Mouse (Mus musculus): Measurements from ENCODE around the gene Efs. TPM values are rescaled to one million over a fixed set of nuclear protein-coding genes. Genes with fewer than 3 reads are reported as not detected.

Efs gene
- total RNA-seq, 2 experiments from 2014 or later, result 13.2 to 13.9 TPM

DNA sequence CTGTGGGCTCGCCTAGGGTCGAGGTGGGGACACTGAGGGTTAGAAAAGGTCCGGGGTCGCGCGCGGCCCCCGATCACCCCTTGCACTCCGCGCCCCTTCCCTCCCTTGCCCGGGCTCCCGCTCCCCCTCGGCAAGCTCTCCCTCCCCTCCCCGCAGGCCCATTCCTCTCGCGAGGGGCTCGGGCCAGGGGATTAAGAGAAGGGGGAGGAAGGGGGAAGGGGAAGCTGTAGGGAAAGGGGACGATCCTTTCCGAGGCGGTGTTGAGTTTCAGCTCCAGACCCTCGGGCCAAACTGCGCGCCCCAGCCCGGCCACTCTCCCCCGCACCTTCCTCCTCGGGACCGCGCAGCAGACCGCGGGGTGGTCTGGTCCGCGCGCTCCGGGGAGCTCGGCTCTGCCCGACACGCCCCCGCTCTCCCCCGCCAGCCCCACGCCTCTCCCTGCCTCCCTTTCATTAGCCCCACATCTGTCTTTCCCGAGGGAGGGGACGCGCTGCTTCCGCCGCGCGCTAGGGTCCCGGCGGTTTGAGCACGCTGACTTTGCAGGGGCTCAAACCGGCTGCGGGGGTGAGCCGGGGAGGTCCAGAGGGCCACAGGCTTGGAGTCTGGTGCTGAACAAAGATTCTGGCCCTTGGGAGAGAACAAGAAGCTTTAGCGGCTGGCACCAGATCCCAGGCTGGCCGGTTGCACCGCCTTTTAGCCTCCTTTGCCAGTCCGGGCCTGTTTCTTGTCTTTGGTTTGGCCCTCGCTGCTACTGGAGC is 654 bp upstream of the Efs start:
- no peak for DNase-seq (ENCODE audit: low spot score in 2 of 2)

- no peak for DNase-seq (ENCODE audit: low spot score in 2 of 2)
These were observed 1.1 kb downstream of the Efs start for GRCm38 (mm10) chr14:54924641-54925348.

- no peak for DNase-seq (ENCODE audit: low spot score in 2 of 2)
These were observed 5.7 kb downstream of the Efs start for GRCm38 (mm10) chr14:54920076-54920685.

DNA sequence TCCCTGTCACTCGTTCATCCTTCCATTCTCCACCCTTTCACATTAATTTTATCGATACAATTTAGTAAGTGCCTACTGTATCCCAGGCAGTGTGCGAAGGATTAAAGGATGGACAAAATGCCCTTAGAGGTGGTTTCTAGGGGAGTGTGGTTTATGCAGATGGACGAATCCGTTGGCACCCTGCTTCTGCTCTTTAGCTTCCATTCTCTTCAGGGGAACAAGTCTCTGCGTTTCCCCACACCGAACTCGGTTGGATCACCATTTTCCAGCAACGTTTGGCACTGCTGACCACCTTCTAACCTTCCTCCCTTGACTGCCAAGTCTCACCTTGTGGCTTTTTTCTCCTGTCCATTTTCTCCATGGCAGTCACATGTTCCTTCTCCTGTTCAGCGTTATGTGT is 12.6 kb downstream of the Efs start:
- no peak for DNase-seq (ENCODE audit: low spot score in 2 of 2)

DNA sequence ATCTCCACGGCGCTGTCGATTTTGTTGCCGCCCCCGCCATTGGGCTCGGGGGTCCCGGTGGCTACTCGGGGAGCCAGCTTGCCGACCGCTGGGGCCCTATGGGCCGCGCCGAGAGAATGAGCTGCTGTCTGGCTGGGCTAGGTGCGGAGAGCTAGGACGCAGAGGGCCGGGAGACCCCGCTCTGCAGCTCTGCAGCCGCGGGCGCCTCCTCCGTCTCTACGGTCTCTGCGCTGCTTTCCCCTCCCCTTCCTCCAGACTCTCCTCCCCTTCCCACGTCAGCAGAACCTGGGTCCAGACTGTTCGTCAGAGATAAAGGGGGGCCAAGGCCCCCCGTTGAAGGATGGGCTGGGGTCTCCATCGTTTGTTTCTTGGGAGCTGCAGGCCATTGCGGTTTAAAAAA is 13.0 kb downstream of the Efs start, which contains the start of gene Slc22a17:
Gene Slc22a17 (minus strand): TSS at position 247 of the 400 bp plus-strand sequence.
- DNase-seq (ENCODE audit: low spot score in 2 of 2), result peak in 1 of 2 experiments; percentile 46

- DNase-seq (ENCODE audit: low spot score in 2 of 2), result no peak
These were observed 13.6 kb downstream of the Efs start for GRCm38 (mm10) chr14:54912109-54912850.

DNA sequence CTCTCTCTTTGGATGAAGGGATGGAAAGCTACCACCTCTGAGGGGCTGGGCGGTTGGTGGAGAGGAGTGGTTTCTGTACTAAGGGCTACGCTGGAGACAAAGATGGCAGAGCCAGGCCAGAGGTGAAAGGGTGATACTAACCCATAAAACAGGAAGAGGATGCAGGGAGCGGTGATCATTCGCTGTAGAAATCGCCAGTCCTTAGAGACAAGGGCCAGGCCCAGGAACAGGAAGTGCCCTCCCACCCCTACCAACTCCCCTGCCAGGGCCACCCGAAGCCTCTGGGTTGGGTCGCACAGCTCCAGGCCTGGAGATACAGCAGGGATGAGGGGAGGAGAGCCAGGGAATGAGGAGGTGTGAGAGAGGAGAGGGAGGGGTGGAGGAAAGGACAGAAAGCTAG is 17.2 kb downstream of the Efs start:
- DNase-seq (ENCODE audit: low spot score in 2 of 2), result no peak

GRCm38 (mm10) chr14:54903641-54904040 is 22.3 kb downstream of the Efs start:
- DNase-seq (ENCODE audit: low spot score in 2 of 2), result no peak

- DNase-seq (ENCODE audit: low spot score in 2 of 2), result peak in 1 of 2 experiments; percentile 47
These were observed 25.5 kb downstream of the Efs start for GRCm38 (mm10) chr14:54900383-54900782.

- no peak for DNase-seq (ENCODE audit: low spot score in 2 of 2)
These were observed 28.5 kb downstream of the Efs start for GRCm38 (mm10) chr14:54897445-54897844.

DNA sequence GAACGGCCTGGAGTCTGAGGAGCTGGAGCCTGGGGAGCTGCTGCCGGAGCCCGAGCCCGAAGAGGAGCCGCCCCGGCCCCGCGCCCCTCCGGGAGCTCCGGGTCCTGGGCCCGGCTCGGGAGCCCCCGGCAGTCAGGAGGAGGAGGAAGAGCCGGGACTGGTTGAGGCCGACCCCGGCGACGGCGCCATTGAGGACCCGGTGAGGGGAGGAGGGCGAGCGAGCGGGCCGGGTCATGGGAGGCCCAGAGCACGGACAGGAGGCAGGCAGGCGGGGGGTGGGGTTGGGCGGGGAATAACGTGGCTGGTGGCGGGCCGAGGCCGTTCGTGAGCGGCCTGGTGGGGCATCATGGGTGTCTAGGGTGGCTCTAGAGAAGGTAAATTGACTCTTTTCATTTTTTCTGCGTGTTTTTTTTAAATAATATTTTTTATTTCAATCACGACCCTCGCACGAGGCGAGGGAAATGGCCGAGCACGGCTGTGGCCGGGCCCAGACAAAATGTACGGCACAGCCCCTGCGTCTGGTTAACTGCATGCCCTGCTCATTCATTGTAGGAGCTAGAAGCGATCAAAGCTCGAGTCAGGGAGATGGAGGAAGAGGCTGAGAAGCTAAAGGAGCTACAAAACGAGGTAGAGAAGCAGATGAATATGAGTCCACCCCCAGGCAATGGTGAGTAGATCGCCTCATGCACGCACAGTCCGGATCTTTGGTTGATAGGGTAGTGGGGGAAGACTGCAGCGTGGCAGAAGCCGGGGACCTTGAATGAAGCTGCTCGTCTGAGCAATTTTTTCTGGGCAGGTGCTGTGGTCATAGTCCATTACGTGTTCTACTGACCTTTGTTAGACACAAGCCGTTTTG is 31.4 kb downstream of the Efs start:
- peak in 1 of 2 experiments; percentile 58 for DNase-seq (ENCODE audit: low spot score in 2 of 2)

DNA sequence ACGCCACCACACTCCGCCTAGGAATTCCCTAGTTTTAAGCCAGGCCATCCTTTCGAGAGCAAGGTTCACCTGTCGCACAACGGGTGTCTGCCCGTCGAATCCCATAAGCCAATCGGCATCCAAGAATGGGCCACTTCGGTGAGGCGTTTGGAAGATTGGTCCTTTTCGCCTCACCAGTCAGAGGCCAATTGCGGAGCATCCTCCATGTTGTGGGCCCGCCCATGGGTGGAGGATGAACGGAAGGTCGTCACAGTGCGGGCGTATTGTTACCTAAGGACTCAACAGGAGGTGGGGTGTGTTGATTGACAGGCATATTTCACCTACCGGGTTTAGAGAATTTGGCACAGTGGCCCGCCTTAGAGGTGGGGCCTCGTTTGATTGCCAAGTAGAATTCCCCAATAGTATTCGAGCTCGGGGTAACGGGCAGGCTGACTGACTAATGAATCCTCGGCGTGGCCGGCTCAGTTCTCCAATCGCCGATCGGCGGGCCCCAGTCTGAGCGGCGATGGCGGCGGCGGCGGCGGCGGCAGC is 32.2 kb downstream of the Efs start:
- DNase-seq (ENCODE audit: low spot score in 2 of 2), result peak; percentile 89 to 92

DNA sequence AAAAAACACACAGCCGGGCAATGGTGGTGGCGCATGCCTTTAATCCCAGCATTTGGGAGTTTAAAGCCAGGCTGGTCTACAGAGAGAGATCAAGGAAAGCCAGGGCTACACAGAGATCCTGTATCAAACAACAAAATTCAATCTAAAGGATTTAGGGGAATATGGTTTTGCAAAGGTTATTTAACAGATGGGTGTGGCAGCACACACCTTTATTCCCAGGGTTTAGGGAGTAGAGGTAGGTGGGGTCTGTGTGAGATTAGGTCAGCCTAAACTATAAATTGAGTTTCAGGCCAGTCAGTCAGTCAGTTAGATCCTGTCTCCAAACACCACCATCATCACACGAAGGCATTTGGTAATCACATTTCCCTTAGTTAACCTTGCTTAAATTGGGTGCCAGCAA is 33.7 kb downstream of the Efs start, which contains the start of gene Pabpn1:
Gene Pabpn1 (plus strand): TSS at position 301 of the 400 bp plus-strand sequence.
- no peak for DNase-seq (ENCODE audit: low spot score in 2 of 2)

DNA sequence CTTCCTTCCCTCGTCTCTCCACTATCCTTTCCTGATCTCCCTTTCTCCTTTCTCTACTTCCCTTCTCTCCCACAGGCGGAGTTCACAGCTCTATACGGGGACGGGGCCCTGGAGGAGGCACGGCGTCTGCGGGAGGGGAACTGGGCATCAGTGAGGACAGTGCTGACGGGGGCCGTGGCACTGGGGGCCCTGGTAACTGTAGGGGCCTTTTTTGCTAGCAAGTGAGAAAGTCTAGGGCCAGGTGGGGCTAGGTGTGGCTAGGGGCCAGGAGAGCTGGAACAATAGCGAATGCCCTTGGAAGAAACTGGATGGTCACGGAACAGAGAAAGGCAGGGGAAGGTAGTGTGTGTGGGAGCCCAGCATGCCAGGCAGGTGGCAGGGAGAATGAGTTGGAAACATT is 40.6 kb downstream of the Efs start:
- no peak for DNase-seq (ENCODE audit: low spot score in 2 of 2)

DNA sequence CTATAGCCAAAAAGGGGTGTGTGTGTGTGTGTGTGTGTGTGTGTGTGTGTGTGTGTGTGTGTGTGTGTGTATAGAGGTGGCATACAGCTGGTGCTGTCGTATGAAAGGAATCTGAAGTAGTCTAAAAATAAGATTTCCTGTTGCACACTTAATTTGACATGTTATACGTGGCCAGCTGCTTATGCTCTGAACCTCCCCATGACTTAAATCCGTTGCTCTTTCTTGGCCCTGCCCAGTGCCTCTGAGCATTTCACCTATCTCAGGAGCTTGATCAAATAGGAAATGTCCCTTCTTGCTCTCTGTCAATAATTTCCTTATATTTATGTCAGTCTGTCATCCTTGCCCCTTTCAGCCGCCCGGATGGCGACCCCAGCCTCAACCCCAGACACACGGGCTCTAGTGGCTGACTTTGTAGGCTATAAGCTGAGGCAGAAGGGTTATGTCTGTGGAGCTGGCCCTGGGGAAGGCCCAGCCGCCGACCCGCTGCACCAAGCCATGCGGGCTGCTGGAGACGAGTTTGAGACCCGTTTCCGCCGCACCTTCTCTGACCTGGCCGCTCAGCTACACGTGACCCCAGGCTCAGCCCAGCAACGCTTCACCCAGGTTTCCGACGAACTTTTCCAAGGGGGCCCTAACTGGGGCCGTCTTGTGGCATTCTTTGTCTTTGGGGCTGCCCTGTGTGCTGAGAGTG is 41.8 kb downstream of the Efs start:
- no peak for DNase-seq (ENCODE audit: low spot score in 2 of 2)

DNA sequence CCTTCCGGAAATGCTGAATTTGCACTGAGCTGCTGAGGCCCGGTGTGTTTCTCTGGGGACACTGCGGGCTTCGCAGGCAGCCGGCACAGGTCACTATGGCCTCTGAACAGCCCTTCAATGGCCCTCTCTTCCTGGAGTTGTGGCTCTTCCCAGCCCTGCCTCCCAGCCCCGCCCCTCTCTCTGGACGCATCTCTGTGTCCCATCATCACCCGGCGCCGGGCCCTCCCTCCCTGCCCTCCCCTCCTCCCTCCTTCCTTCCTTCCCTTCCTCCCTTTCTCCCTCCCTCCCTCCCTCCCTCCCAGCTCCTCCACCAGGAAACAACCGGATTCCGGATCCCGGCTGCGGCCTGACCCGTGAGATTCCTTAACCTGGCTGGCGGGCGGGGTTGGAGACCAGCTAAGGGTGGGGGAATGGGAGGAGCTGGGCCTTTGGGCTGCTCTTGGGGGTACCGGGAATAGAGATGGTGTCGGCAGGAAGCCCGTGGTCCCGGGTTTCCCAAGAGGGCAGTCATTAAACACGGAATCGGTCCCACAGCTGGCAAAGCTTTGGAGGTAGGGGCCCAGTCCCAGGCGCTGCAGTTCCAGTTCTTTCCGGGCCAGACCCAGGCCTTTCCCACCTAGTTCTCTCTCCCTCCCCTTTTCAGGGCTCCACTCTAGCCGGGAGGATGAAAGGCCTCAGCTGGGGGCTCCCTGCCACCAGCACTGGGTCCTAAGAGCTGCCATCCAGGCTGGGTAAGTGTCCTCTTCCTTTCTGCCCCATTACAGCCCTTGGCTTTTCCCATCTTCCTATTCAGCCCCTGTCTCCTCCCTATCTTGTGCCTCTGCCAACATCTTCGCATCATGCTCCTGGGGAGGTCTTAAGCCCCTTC is 42.5 kb downstream of the Efs start, which contains the start of the genes Bcl2l2 and Gm20521:
Gene Bcl2l2 (plus strand): TSS at position 224 of the 868 bp plus-strand sequence.
Gene Gm20521 (plus strand): TSS at position 288 of the 868 bp plus-strand sequence.
- DNase-seq (ENCODE audit: low spot score in 2 of 2), result peak; percentile 58 to 78

DNA sequence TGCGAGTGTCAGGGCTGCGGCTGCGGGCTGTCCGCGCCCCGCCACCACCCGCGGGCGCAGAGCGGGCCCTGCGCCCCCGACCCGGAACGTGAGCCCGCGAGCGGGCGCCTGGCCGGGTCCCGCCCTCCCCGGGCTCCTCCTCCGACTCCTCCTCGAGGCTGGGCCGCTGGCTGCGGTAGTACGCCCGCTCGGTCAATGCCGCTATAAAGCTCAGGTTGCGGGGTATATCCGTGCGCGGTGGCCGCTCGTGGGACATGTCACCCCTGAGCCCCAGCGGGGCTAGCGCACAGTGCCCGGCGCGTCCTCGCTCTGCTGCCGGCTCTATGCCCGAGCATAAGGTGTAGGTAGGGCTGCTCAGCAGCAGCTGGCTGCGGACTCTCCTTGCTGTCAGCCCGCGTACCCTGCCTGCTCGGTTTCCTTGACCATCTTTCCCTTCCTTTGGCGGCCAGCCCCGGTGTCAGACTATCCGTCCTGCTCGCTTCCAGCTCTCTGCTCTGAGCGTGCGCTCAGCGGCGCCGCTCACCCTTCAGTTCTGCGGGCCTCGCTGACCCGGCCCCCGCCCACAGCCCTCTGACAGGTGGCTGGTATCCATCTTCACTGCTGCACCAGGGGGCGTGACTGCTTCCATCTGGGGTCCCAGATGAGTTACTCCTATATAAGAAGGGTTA is 48.7 kb downstream of the Efs start, which contains the start of gene Ppp1r3e:
Gene Ppp1r3e (minus strand): TSS at position 503 of the 668 bp plus-strand sequence.
- peak; percentile 40 to 47 for DNase-seq (ENCODE audit: low spot score in 2 of 2)
